Mouse (Mus musculus) lung, adult 2 months (tissue): ENCODE measurements around the gene Lrrc20. TPM values are rescaled to one million over a fixed set of nuclear protein-coding genes. Genes with fewer than 3 reads are reported as not detected.

ENCODE experiments used
- DNase-seq: peaks from one replicate; pipeline ENCODE4 v3.0.0; 2022
- H3K4me1 ChIP-seq: fragments of 200-500 bp; 2 replicates; pipeline ENCODE4 v1.6.1; 2011; ENCODE audit warnings: low read length; ENCODE audit not compliant: control insufficient read depth, insufficient read depth
- H3K4me3 ChIP-seq: fragments of 200-500 bp; replicated peaks from 2 replicates; pipeline ENCODE3; 2011; ENCODE audit warnings: low read depth, mild to moderate bottlenecking, control low read depth, low read length; ENCODE audit errors: extremely low read depth
- CTCF ChIP-seq: fragments of 200-500 bp; IDR thresholded peaks from 2 replicates; pipeline ENCODE4 v1.5.1; 2011; ENCODE audit warnings: mild to moderate bottlenecking, low read length, control low read depth; ENCODE audit not compliant: insufficient read depth
- POLR2A ChIP-seq: fragments of 200-500 bp; IDR thresholded peaks from 2 replicates; pipeline ENCODE4 v1.6.1; 2011; ENCODE audit warnings: low read depth, mild to moderate bottlenecking, control low read depth, low read length, borderline replicate concordance; ENCODE audit errors: extremely low read depth
- WGBS: fragments of 180-500 bp; shearing (Covaris S2); methylation state at CpG from one replicate; pipeline ENCODE4 v1.1.7; 2018; 5-methylcytosine and 5-hydroxymethylcytosine counted together
- polyA plus RNA-seq: library from polyadenylated mRNA; depleted of rRNA; stranded (reverse); fragments of >200 nt; gene quantifications from 2 replicates; pipeline ENCODE4 v1.2.3, GENCODE M21; 2012

Lrrc20 gene
- polyA plus RNA-seq, 1 experiment = 21.1 TPM

DNA sequence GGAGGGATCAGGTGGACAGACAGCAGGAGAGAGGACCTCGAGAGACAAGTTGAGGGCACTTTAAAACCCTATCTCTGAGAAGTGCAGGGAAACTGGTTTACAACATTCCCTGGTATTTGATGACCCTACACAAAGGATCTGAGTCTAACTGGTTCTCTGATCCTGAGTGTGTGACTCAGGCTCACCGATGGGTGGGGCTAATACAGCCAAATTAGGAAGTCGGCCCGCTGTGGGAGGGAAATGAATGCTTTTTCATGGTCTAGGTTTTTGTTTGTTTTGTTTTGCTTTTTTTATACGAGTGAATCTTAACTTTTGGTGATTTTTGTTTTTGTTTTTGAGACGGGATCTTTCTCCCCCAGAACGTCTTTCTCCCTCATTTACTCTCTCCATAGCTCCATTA lies 6.7 kb upstream of the Lrrc20 start:
- no peak for DNase-seq
- Histone ChIP-seq H3K4me3 (no peak overlapping the region), H3K4me1 (no peaks in the 10 kb centered on the region)
- no peak for TF ChIP-seq POLR2A
- TF ChIP-seq CTCF = no peak
- WGBS = 53% methylated on average over 7 of the region's 7 CpGs

DNA sequence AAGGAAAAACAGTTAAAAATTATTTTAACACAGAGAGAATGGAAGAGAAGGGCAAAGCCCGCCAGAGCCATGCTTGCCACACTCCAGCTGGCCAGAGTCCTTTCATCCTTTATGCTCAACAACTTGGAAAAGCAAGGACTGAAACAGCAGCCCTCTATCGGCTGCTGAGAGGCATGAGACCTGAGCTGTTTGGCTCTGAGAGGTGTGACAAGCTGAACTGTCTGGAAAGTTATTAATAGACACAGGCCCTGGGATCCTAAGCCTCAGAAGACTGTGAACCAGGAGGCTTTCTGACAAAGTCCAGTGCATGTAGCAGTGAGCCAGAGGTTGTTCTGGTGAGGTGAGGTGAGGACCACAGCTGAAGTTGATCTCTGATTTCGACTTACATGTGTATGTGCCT lies 2.0 kb upstream of the Lrrc20 start:
- Histone ChIP-seq H3K4me3 (no peak overlapping the region), H3K4me1 (0 out of 2 replicates have a peak, but pooled peaks cover 5% of the 10 kb centered on the region)
- WGBS = 87% methylated on average over 3 of the region's 3 CpGs
- no peak for DNase-seq
- TF ChIP-seq CTCF (no peak), POLR2A (no peak)

DNA sequence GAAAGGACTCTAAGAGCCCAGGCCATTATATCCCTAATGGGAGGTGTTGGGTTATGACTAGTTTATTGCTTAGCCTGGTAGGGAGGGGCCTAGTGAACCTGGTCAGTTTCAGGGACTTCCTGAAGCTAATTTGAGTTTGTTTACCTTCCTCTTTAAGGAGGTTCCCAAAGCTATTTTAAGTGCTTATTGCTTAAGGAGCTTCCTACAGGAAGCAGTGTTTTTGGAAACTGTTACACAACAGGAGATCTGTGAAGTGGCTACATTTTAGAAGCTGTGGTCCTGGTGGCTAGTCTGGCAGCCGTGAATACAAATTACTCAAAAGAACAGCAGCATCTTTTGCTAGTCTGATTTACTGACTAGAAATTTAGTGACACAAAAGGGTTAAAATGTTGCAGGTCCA lies 1.3 kb upstream of the Lrrc20 start:
- DNase-seq = no peak
- Histone ChIP-seq H3K4me3 (no peak overlapping the region), H3K4me1 (0 out of 2 replicates have a peak, but pooled peaks cover 5% of the 10 kb centered on the region)
- WGBS = 33% methylated on average over 1 of the region's 1 CpGs
- TF ChIP-seq CTCF (no peak), POLR2A (no peak)

DNA sequence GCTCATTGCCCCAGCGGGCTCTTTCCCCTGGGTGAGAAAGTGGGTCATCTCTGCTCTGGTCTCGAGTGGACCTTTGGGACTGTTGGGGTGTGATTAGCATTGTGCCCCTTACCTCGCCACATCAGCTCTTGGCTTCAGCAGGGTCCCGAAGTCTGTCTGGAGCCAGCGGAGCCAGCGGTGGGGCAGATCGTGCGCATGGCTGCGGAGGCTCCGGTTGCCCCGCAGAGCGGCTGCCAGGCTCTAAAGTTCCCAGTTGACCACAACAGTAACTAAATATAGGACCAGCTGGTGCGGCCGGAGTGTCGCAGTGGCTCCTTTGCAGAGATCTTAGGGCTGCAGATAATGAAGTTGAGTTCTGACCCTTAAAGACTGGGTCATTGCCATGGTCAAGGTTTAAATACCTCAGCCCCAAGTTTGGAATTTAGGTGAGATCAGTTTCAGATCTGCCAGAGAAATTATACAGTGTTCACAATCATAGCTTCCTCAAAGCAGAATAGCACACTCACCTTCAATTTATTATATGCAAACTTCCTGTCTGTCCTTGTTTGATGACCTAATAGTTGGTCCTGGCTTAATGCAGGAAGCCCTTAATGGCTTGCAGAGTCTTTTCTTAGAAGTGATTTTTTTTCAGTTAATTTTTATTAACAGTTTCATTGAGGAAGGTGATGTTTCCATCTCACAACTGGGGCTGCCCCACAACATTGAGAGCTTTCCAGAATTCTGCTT lies 1.0 kb downstream of the Lrrc20 start:
- TF ChIP-seq POLR2A (no peak), CTCF (no peak)
- Histone ChIP-seq H3K4me3 (peak overlapping the region; percentile 76), H3K4me1 (0 out of 2 replicates have a peak, but pooled peaks cover 5% of the 10 kb centered on the region)
- 7% methylated on average over 15 of the region's 15 CpGs for WGBS
- no peak for DNase-seq

DNA sequence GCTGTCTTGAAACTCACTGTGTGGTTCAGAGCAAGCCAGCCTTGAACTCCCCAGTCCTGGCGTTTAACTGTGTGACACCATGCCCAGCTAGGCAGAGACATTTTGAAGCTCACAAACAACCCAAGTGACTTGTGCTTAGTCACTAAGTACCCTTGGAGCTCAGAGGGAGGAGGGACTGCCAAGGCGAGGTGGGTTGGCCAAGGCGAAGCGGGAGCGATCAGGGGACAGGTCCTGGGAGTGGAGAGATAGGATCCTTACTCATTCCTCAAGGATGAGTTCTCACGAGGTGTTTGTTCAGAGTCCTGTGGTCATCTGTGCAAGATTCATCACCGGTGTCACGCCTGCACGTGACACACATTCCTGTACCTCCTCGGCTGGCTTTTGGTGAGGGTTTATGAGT lies 3.9 kb downstream of the Lrrc20 start:
- Histone ChIP-seq H3K4me3 (no peak overlapping the region), H3K4me1 (0 out of 2 replicates have a peak, but pooled peaks cover 5% of the 10 kb centered on the region)
- DNase-seq = no peak
- WGBS = 80% methylated on average over 10 of the region's 10 CpGs
- TF ChIP-seq POLR2A (no peak), CTCF (no peak)

DNA sequence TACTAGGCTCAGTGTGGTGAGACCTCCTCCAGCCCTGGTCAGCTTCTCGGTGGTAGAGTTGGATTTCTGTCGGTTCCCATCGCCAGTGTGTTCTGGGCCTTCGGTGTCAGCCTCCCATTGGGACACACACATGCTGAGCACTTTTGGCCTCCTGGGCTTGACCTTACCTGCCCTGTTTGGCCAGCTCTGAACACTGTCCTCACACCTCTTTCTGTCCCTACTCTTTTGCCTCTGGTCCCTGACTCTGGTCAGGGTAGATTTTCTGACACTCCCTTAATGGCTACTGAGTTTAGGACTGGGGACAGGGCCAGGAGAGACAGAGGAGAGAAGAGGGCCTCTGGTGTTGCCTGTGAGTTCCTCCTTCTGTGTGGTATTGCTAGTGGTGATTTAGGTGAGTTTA lies 4.3 kb downstream of the Lrrc20 start:
- 81% methylated on average over 4 of the region's 4 CpGs for WGBS
- 0 out of 2 replicates have a peak, but pooled peaks cover 5% of the 10 kb centered on the region for H3K4me1 ChIP-seq
- no peak overlapping the region for H3K4me3 ChIP-seq

DNA sequence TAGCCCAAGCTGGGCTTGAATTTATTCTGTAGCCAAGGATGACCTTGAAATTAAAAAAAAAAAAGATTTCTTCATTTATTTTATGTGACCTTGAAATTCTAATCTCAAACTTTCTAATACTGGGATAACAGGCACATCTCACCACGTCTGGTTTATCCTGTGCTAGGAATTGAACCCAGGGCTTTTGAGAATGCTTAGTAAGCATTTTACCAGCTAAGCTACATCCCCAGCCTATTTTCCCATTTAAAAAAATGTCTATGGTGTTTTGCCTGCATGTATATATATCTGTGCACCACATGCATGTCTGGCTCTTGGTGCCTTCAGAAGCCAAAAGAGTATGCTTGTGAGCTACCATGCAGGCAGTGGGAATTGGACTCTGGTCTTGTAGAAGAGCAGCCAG lies 4.9 kb downstream of the Lrrc20 start:
- no peak overlapping the region for H3K4me3 ChIP-seq

More for the DNA sequence above, 4.3 kb downstream of the Lrrc20 start:
- TF ChIP-seq CTCF (no peak), POLR2A (no peak)
- DNase-seq = no peak

DNA sequence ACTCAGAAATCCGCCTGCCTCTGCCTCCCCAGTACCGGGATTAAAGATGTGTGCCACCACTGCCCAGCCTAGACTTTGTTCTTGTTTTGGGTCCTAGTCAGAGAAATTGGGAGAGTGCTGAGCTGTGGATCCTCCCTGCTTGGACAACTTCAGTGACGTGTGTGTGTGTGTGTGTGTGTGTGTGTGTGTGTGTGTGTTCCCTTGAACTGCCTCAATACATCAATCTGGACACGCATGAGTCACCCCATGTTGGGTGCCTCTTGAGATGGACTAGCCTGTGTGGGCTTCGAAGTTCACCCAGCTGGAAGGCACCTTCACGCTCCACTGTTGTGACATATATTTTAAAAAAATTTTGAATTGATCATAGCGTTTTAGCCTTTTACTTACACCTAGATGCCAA lies 7.2 kb downstream of the Lrrc20 start:
- H3K4me3 ChIP-seq = no peak overlapping the region
- 89% methylated on average over 7 of the region's 7 CpGs for WGBS
- DNase-seq = no peak
- no peak for TF ChIP-seq CTCF
- TF ChIP-seq POLR2A = no peak
- no peaks in the 10 kb centered on the region for H3K4me1 ChIP-seq

More for the DNA sequence above, 4.9 kb downstream of the Lrrc20 start:
- TF ChIP-seq POLR2A = no peak
- TF ChIP-seq CTCF = no peak
- 0 out of 2 replicates have a peak, but pooled peaks cover 5% of the 10 kb centered on the region for H3K4me1 ChIP-seq
- 84% methylated on average over 1 of the region's 1 CpGs for WGBS
- DNase-seq = no peak

DNA sequence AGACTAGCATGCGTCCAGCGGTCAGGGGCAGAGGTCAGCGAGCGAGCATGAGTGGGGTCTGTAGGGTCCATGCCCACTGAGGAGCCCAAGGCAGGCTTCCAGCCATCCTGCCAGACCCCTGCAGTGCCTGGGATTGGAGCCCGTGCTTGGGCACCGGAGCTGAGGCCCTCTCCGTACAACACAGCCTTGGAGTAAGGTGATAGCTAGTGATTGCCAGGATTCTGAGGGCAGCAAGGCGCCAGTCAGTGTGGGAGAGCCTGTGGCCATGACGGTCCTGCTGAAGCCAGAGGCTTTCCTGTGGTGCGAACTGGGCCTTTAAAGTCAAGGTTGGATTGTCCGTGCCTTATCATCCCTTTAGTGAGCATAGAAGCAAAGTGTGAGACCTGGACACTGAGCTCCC lies 9.2 kb downstream of the Lrrc20 start:
- TF ChIP-seq CTCF = no peak
- no peak for TF ChIP-seq POLR2A
- WGBS = 81% methylated on average over 11 of the region's 11 CpGs
- no peaks in the 10 kb centered on the region for H3K4me1 ChIP-seq
- no peak overlapping the region for H3K4me3 ChIP-seq
- DNase-seq = no peak

DNA sequence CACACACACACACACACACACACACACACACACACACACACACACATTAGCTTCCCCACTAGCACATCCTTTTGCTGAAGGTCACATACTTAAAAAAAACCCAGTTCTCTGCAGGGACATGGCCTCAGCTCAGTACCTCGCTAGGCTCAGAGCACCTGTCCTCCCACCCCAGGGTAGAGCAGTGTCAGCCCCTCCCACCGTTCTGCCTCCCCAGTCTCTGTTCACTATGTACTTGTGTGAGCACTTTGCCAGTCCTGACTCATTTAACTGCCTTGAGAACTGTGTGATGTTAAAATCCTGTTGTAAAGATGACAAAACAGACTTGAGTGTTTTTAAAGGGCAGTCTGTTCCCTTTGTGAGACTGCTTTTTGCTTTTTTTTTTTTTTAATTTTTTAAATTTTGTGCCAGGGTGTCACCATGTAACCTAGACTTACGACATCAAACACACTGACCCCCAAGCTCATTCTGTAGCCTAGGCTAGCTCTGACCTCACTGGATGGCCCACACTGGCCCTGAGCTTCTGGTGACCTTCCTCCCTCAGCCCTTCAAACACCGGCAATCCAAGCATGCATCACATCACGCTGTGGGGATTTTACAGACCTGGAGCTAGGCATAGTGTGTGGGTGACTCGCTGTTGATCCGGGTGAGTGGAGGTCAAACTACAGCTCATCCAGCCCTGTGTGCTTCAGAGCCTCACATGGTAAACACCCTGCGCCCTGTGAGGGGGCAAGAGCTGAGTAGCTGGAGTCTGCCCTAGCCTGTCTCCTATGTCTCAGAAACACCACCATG lies 11.1 kb downstream of the Lrrc20 start:
- 85% methylated on average over 8 of the region's 8 CpGs for WGBS
- Histone ChIP-seq H3K4me3 (no peak overlapping the region), H3K4me1 (no peaks in the 10 kb centered on the region)
- DNase-seq = no peak
- TF ChIP-seq CTCF (no peak), POLR2A (no peak)
